Mouse (Mus musculus): ENCODE measurements around the gene Dnpep. TPM values are rescaled to one million over a fixed set of nuclear protein-coding genes. Genes with fewer than 3 reads are reported as not detected.

Dnpep gene
- polyA plus RNA-seq (2015; fragmentation: Illumina TruSeq; extraction: RNeasy Lipid Tissue Mini Kit (QIAGEN cat#74804); ENCODE audit: insufficient read depth, low read depth, low replicate concordance): 22.2 TPM

GRCm38 (mm10) chr1:75317241-75318201 lies at the start of gene Dnpep:
Dnpep (minus strand) TSS chr1:75317990.

GRCm38 (mm10) chr1:75360112-75361031 lies 42.6 kb upstream of the Dnpep start, which contains the start of gene Des:
Des (plus strand) TSS chr1:75360329.

GRCm38 (mm10) chr1:75278228-75278627 lies 39.6 kb downstream of the Dnpep start, which contains the start of gene Resp18:
Resp18 (minus strand) TSS chr1:75278415.

GRCm38 (mm10) chr1:75264091-75264880 lies 53.5 kb downstream of the Dnpep start, which contains the start of gene Ptprn:
Ptprn (minus strand) TSS chr1:75264502.

Other genes starting within 250 kb of the Dnpep start
- 1.1 TPM for gene Nhej1, start 192.8 kb downstream of the Dnpep start, polyA plus RNA-seq (2015; fragmentation: Illumina TruSeq; extraction: RNeasy Lipid Tissue Mini Kit (QIAGEN cat#74804); ENCODE audit: insufficient read depth, low read depth, low replicate concordance)
- gene Slc23a3, start 184.1 kb downstream of the Dnpep start, polyA plus RNA-seq (2015; fragmentation: Illumina TruSeq; extraction: RNeasy Lipid Tissue Mini Kit (QIAGEN cat#74804); ENCODE audit: insufficient read depth, low read depth, low replicate concordance): 1.2 TPM
- 19.2 TPM for gene Cnppd1, start 175.3 kb downstream of the Dnpep start, polyA plus RNA-seq (2015; fragmentation: Illumina TruSeq; extraction: RNeasy Lipid Tissue Mini Kit (QIAGEN cat#74804); ENCODE audit: insufficient read depth, low read depth, low replicate concordance)
- 24.8 TPM for gene Retreg2, start 175.2 kb downstream of the Dnpep start, polyA plus RNA-seq (2015; fragmentation: Illumina TruSeq; extraction: RNeasy Lipid Tissue Mini Kit (QIAGEN cat#74804); ENCODE audit: insufficient read depth, low read depth, low replicate concordance)
- gene Zfand2b, start 149.3 kb downstream of the Dnpep start, polyA plus RNA-seq (2015; fragmentation: Illumina TruSeq; extraction: RNeasy Lipid Tissue Mini Kit (QIAGEN cat#74804); ENCODE audit: insufficient read depth, low read depth, low replicate concordance): 12.2 TPM
- 14.2 TPM for gene Abcb6, start 137.6 kb downstream of the Dnpep start, polyA plus RNA-seq (2015; fragmentation: Illumina TruSeq; extraction: RNeasy Lipid Tissue Mini Kit (QIAGEN cat#74804); ENCODE audit: insufficient read depth, low read depth, low replicate concordance)
- gene Ankzf1, start 125.8 kb downstream of the Dnpep start, polyA plus RNA-seq (2015; fragmentation: Illumina TruSeq; extraction: RNeasy Lipid Tissue Mini Kit (QIAGEN cat#74804); ENCODE audit: insufficient read depth, low read depth, low replicate concordance): 9.4 TPM
- 7.1 TPM for gene Atg9a, start 125.8 kb downstream of the Dnpep start, polyA plus RNA-seq (2015; fragmentation: Illumina TruSeq; extraction: RNeasy Lipid Tissue Mini Kit (QIAGEN cat#74804); ENCODE audit: insufficient read depth, low read depth, low replicate concordance)
- 4.2 TPM for gene Glb1l, start 107.2 kb downstream of the Dnpep start, polyA plus RNA-seq (2015; fragmentation: Illumina TruSeq; extraction: RNeasy Lipid Tissue Mini Kit (QIAGEN cat#74804); ENCODE audit: insufficient read depth, low read depth, low replicate concordance)
- 22.9 TPM for gene Stk16, start 107.2 kb downstream of the Dnpep start, polyA plus RNA-seq (2015; fragmentation: Illumina TruSeq; extraction: RNeasy Lipid Tissue Mini Kit (QIAGEN cat#74804); ENCODE audit: insufficient read depth, low read depth, low replicate concordance)
- gene Tuba4a, start 98.1 kb downstream of the Dnpep start, polyA plus RNA-seq (2015; fragmentation: Illumina TruSeq; extraction: RNeasy Lipid Tissue Mini Kit (QIAGEN cat#74804); ENCODE audit: insufficient read depth, low read depth, low replicate concordance): 23.9 TPM
- not detected for gene A630095N17Rik, start 85.9 kb downstream of the Dnpep start, polyA plus RNA-seq (2015; fragmentation: Illumina TruSeq; extraction: RNeasy Lipid Tissue Mini Kit (QIAGEN cat#74804); ENCODE audit: insufficient read depth, low read depth, low replicate concordance)
- 13.9 TPM for gene Dnajb2, start 81.6 kb downstream of the Dnpep start, polyA plus RNA-seq (2015; fragmentation: Illumina TruSeq; extraction: RNeasy Lipid Tissue Mini Kit (QIAGEN cat#74804); ENCODE audit: insufficient read depth, low read depth, low replicate concordance)
- 16.1 TPM for gene Ptprn, start 53.5 kb downstream of the Dnpep start, polyA plus RNA-seq (2015; fragmentation: Illumina TruSeq; extraction: RNeasy Lipid Tissue Mini Kit (QIAGEN cat#74804); ENCODE audit: insufficient read depth, low read depth, low replicate concordance)
- gene Resp18, start 39.6 kb downstream of the Dnpep start, polyA plus RNA-seq (2015; fragmentation: Illumina TruSeq; extraction: RNeasy Lipid Tissue Mini Kit (QIAGEN cat#74804); ENCODE audit: insufficient read depth, low read depth, low replicate concordance): 153 TPM
- 10.5 TPM for gene Des, start 42.3 kb upstream of the Dnpep start, polyA plus RNA-seq (2015; fragmentation: Illumina TruSeq; extraction: RNeasy Lipid Tissue Mini Kit (QIAGEN cat#74804); ENCODE audit: insufficient read depth, low read depth, low replicate concordance)
- gene Speg, start 57.3 kb upstream of the Dnpep start, polyA plus RNA-seq (2015; fragmentation: Illumina TruSeq; extraction: RNeasy Lipid Tissue Mini Kit (QIAGEN cat#74804); ENCODE audit: insufficient read depth, low read depth, low replicate concordance): 4.0 TPM
- 102 TPM for gene Gmppa, start 117.9 kb upstream of the Dnpep start, polyA plus RNA-seq (2015; fragmentation: Illumina TruSeq; extraction: RNeasy Lipid Tissue Mini Kit (QIAGEN cat#74804); ENCODE audit: insufficient read depth, low read depth, low replicate concordance)
- gene Asic4, start 132.4 kb upstream of the Dnpep start, polyA plus RNA-seq (2015; fragmentation: Illumina TruSeq; extraction: RNeasy Lipid Tissue Mini Kit (QIAGEN cat#74804); ENCODE audit: insufficient read depth, low read depth, low replicate concordance): not detected
- 8.8 TPM for gene Chpf, start 161.3 kb upstream of the Dnpep start, polyA plus RNA-seq (2015; fragmentation: Illumina TruSeq; extraction: RNeasy Lipid Tissue Mini Kit (QIAGEN cat#74804); ENCODE audit: insufficient read depth, low read depth, low replicate concordance)
- gene Tmem198, start 161.5 kb upstream of the Dnpep start, polyA plus RNA-seq (2015; fragmentation: Illumina TruSeq; extraction: RNeasy Lipid Tissue Mini Kit (QIAGEN cat#74804); ENCODE audit: insufficient read depth, low read depth, low replicate concordance): 0.55 TPM
- 5.5 TPM for gene Obsl1, start 188.5 kb upstream of the Dnpep start, polyA plus RNA-seq (2015; fragmentation: Illumina TruSeq; extraction: RNeasy Lipid Tissue Mini Kit (QIAGEN cat#74804); ENCODE audit: insufficient read depth, low read depth, low replicate concordance)
- gene Inha, start 189.1 kb upstream of the Dnpep start, polyA plus RNA-seq (2015; fragmentation: Illumina TruSeq; extraction: RNeasy Lipid Tissue Mini Kit (QIAGEN cat#74804); ENCODE audit: insufficient read depth, low read depth, low replicate concordance): 6.6 TPM
- gene Stk11ip, start 203.5 kb upstream of the Dnpep start, polyA plus RNA-seq (2015; fragmentation: Illumina TruSeq; extraction: RNeasy Lipid Tissue Mini Kit (QIAGEN cat#74804); ENCODE audit: insufficient read depth, low read depth, low replicate concordance): 4.8 TPM
- gene Slc4a3, start 228.3 kb upstream of the Dnpep start, polyA plus RNA-seq (2015; fragmentation: Illumina TruSeq; extraction: RNeasy Lipid Tissue Mini Kit (QIAGEN cat#74804); ENCODE audit: insufficient read depth, low read depth, low replicate concordance): 6.9 TPM